Mouse (Mus musculus): ENCODE results near the gene Hdlbp.

- no peak for TF ChIP-seq POLR2A (IDR thresholded peaks at IDR 0.05; ENCODE audit: insufficient read depth, low read depth, low read length)
- TF ChIP-seq CTCF (IDR thresholded peaks at IDR 0.05; ENCODE audit: insufficient read depth, low read depth, low read length) = no peak
Observed at GRCm38 (mm10) chr1:93387198-93387597, 91.4 kb downstream of the Hdlbp start.
